Mouse (Mus musculus) spleen, adult 2 months (tissue): Measurements from ENCODE around the gene Cadps2. TPM values are rescaled to one million over a fixed set of nuclear protein-coding genes. Genes with fewer than 3 reads are reported as not detected.

Experiments used
- DNase-seq, 2 experiments: peaks; one replicate each; pipeline versions ENCODE4 v3.0.0 to v3.0.0-alpha.2; 2012 to 2021; ENCODE audit warnings: low spot score in 2 of 2, low read depth in 1 of 2
- H3K27ac ChIP-seq: fragments of 200-500 bp; 2 replicates; pipeline ENCODE4 v1.5.1; 2012; ENCODE audit warnings: low read length, inconsistent platforms; ENCODE audit not compliant: insufficient read depth
- H3K27me3 ChIP-seq: fragments of 200-500 bp; 2 replicates; pipeline ENCODE4 v1.6.1; 2012; ENCODE audit warnings: mild to moderate bottlenecking, moderate library complexity, low read length, inconsistent platforms; ENCODE audit not compliant: control insufficient read depth, insufficient read depth
- H3K36me3 ChIP-seq: fragments of 200-500 bp; 2 replicates; pipeline ENCODE4 v1.6.1; 2012; ENCODE audit warnings: mild to moderate bottlenecking, low read length, inconsistent platforms; ENCODE audit not compliant: control insufficient read depth, insufficient read depth
- H3K4me1 ChIP-seq: fragments of 200-500 bp; 2 replicates; pipeline ENCODE4 v1.6.1; 2011; ENCODE audit warnings: inconsistent platforms; ENCODE audit not compliant: control insufficient read depth, insufficient read depth, insufficient read length
- H3K4me3 ChIP-seq: fragments of 200-500 bp; 2 replicates; pipeline ENCODE4 v1.5.1; 2011; ENCODE audit warnings: mild to moderate bottlenecking, inconsistent platforms; ENCODE audit not compliant: insufficient read depth, insufficient read length; ENCODE audit errors: extremely low read depth
- CTCF ChIP-seq: fragments of 200-500 bp; IDR thresholded peaks from 2 replicates; pipeline ENCODE4 v1.5.1; 2011; ENCODE audit warnings: mild to moderate bottlenecking, inconsistent platforms; ENCODE audit not compliant: insufficient read depth, insufficient read length, insufficient replicate concordance; ENCODE audit errors: extremely low read depth
- POLR2A ChIP-seq: fragments of 200-500 bp; IDR thresholded peaks from 2 replicates; pipeline ENCODE4 v1.6.1; 2011; ENCODE audit warnings: low read depth, low read length, inconsistent platforms
- WGBS: fragments of 180-500 bp; shearing (Covaris S2); methylation state at CpG from one replicate; pipeline ENCODE4 v1.1.7; 2018; 5-methylcytosine and 5-hydroxymethylcytosine counted together
- polyA plus RNA-seq: library from polyadenylated mRNA; depleted of rRNA; stranded (reverse); fragments of >200 nt; gene quantifications from 2 replicates; pipeline ENCODE4 v1.2.3, GENCODE M21; 2012; rRNA removed

The Cadps2 gene
- polyA plus RNA-seq, 1 experiment, result 0.60 TPM

GRCm38 (mm10) chr6:23246790-23247511, 592.3 kb downstream of the Cadps2 start:
- no peak overlapping the region for H3K4me3 ChIP-seq
- no peaks in the 10 kb centered on the region for H3K4me1 ChIP-seq
- no peak for TF ChIP-seq CTCF
- no peak for DNase-seq
- H3K27me3 ChIP-seq, result peaks cover 24% of the 10 kb centered on the region
- H3K36me3 ChIP-seq, result no peaks in the 10 kb centered on the region
- H3K27ac ChIP-seq, result no peak overlapping the region
- WGBS, result 7% methylated on average over 23 of the region's 23 CpGs

- Histone ChIP-seq H3K27ac (no peak overlapping the region), H3K36me3 (no peaks in the 10 kb centered on the region), H3K4me1 (no peaks in the 10 kb centered on the region), H3K27me3 (peaks cover 23% of the 10 kb centered on the region), H3K4me3 (no peak overlapping the region)
- TF ChIP-seq POLR2A, result no peak
- TF ChIP-seq CTCF, result no peak
- 12% methylated on average over 17 of the region's 17 CpGs for WGBS
- DNase-seq, result no peak
These were observed 593.0 kb downstream of the Cadps2 start for GRCm38 (mm10) chr6:23246061-23246789.

GRCm38 (mm10) chr6:23245545-23246011, 593.6 kb downstream of the Cadps2 start:
- WGBS, result 11% methylated on average over 23 of the region's 23 CpGs
- Histone ChIP-seq H3K27ac (no peak overlapping the region), H3K4me1 (no peaks in the 10 kb centered on the region), H3K36me3 (no peaks in the 10 kb centered on the region), H3K27me3 (peaks cover 23% of the 10 kb centered on the region), H3K4me3 (no peak overlapping the region)
- TF ChIP-seq CTCF, result no peak
- TF ChIP-seq POLR2A, result no peak
- DNase-seq, result no peak

GRCm38 (mm10) chr6:23245121-23245520, 594.1 kb downstream of the Cadps2 start:
- H3K27ac ChIP-seq, result no peak overlapping the region
- peaks cover 21% of the 10 kb centered on the region for H3K27me3 ChIP-seq
- H3K4me1 ChIP-seq, result no peaks in the 10 kb centered on the region
- TF ChIP-seq POLR2A, result no peak
- TF ChIP-seq CTCF, result no peak
- no peaks in the 10 kb centered on the region for H3K36me3 ChIP-seq
- H3K4me3 ChIP-seq, result no peak overlapping the region
- WGBS, result 25% methylated on average over 9 of the region's 9 CpGs
- no peak for DNase-seq

GRCm38 (mm10) chr6:23243821-23244760, 595.1 kb downstream of the Cadps2 start:
- H3K27me3 ChIP-seq, result peaks cover 16% of the 10 kb centered on the region
- TF ChIP-seq POLR2A (no peak), CTCF (no peak)

More at GRCm38 (mm10) chr6:23243821-23244760, 595.1 kb downstream of the Cadps2 start:
- no peak for DNase-seq
- H3K4me1 ChIP-seq, result no peaks in the 10 kb centered on the region
- no peak overlapping the region for H3K4me3 ChIP-seq
- WGBS, result 8% methylated on average over 15 of the region's 15 CpGs
- no peak overlapping the region for H3K27ac ChIP-seq
- no peaks in the 10 kb centered on the region for H3K36me3 ChIP-seq

Other genes with a start within 250 kb of the Cadps2 start
- not detected in 2 replicates for gene Rnf133, start 189.1 kb downstream of the Cadps2 start, polyA plus RNA-seq
- gene Rnf148, start 184.3 kb downstream of the Cadps2 start, polyA plus RNA-seq, result not detected in 2 replicates
- gene Tas2r118, start 130.6 kb upstream of the Cadps2 start, polyA plus RNA-seq, result not detected in 2 replicates